Mouse (Mus musculus) embryo, embryonic 11 days (tissue): ENCODE data around the gene Tnrc6b.
"Not testable (repeated sequence)": the region's sequence is repeated elsewhere in the genome, so short reads cannot be mapped to it uniquely, and the experiment has no call there.

Experiments
- DNase-seq: peaks from one replicate; pipeline ENCODE4 v3.0.0-alpha.2; 2015

Gene Tnrc6b

GRCm38 (mm10) chr15:80859366-80859765, 148.3 kb downstream of the Tnrc6b start:
- DNase-seq, result no peak

- no peak for DNase-seq
Observed at GRCm38 (mm10) chr15:80861302-80861701, 150.2 kb downstream of the Tnrc6b start.

- no peak for DNase-seq
Observed at GRCm38 (mm10) chr15:80862027-80862426, 150.9 kb downstream of the Tnrc6b start.

GRCm38 (mm10) chr15:80868603-80869002, 157.5 kb downstream of the Tnrc6b start:
- not testable (repeated sequence) for DNase-seq

- no peak for DNase-seq
Observed at GRCm38 (mm10) chr15:80874726-80875125, 163.6 kb downstream of the Tnrc6b start.

GRCm38 (mm10) chr15:80876231-80876630, 165.1 kb downstream of the Tnrc6b start:
- no peak for DNase-seq

GRCm38 (mm10) chr15:80884095-80884494, 173.0 kb downstream of the Tnrc6b start:
- no peak for DNase-seq

GRCm38 (mm10) chr15:80886361-80887156, 175.4 kb downstream of the Tnrc6b start:
- DNase-seq, result no peak

GRCm38 (mm10) chr15:80892341-80892740, 181.2 kb downstream of the Tnrc6b start:
- DNase-seq, result no peak

GRCm38 (mm10) chr15:80896741-80897140, 185.6 kb downstream of the Tnrc6b start:
- DNase-seq, result no peak

GRCm38 (mm10) chr15:80897911-80898310, 186.8 kb downstream of the Tnrc6b start:
- no peak for DNase-seq

GRCm38 (mm10) chr15:80899806-80900205, 188.7 kb downstream of the Tnrc6b start:
- no peak for DNase-seq

- no peak for DNase-seq
Observed at GRCm38 (mm10) chr15:80901806-80902513, 190.8 kb downstream of the Tnrc6b start.

GRCm38 (mm10) chr15:80904776-80905175, 193.7 kb downstream of the Tnrc6b start:
- DNase-seq, result not testable (repeated sequence)

GRCm38 (mm10) chr15:80910183-80910582, 199.1 kb downstream of the Tnrc6b start:
- no peak for DNase-seq

GRCm38 (mm10) chr15:80910790-80911531, 199.8 kb downstream of the Tnrc6b start:
- no peak for DNase-seq

- no peak for DNase-seq
Observed at GRCm38 (mm10) chr15:80912175-80912574, 201.1 kb downstream of the Tnrc6b start.

GRCm38 (mm10) chr15:80913803-80914202, 202.7 kb downstream of the Tnrc6b start:
- DNase-seq, result no peak

GRCm38 (mm10) chr15:80915850-80916249, 204.7 kb downstream of the Tnrc6b start:
- no peak for DNase-seq

GRCm38 (mm10) chr15:80916621-80917020, 205.5 kb downstream of the Tnrc6b start:
- no peak for DNase-seq

- no peak for DNase-seq
Observed at GRCm38 (mm10) chr15:80920346-80920745, 209.2 kb downstream of the Tnrc6b start.

GRCm38 (mm10) chr15:80921781-80922180, 210.7 kb downstream of the Tnrc6b start:
- no peak for DNase-seq

GRCm38 (mm10) chr15:80924211-80924610, 213.1 kb downstream of the Tnrc6b start:
- no peak for DNase-seq
